Mouse (Mus musculus): ENCODE results near the gene Zdhhc12.

The Zdhhc12 gene

DNA sequence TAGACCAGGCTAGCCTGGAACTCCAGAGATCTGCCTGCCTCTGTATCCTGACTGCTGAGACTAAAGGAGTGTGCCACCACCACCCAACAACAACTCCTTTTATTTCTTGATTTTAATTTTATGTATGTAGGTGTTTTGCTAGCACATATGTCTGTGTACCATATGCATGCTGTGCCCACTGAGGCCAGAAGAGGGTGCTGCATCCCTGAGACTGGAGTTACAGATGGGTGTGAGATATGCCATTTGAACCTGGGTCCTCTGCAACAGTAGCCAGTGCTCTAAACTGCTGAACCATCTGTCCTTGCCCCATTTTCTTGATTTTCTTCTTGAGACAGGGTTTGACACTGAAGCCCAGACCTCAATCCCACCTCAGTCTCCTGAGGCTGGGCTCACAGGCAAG is 12.9 kb upstream of the Zdhhc12 start:
- no peak for DNase-seq (ENCODE audit: extremely low read depth, insufficient read length, low spot score)

DNA sequence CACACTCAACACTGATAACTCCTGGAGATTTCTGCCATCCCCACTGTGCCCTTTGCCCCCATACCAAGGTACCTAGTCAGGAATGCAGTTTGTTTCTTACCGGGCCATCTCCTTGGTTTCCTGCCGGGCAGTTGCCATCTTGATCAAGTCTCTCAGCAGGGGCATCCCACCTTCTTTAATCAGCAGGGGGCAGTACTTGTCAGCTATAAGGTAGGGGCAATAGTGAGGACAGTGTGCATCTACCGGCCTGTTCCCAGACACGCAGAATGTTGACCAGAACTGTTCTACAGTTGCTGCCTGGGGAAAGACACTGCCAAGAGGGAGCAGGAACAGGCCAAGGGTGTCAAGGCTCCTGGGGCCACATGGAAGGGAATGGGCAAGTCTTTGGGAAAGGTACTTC is 6.8 kb upstream of the Zdhhc12 start:
- no peak for DNase-seq (ENCODE audit: extremely low read depth, insufficient read length, low spot score)

DNA sequence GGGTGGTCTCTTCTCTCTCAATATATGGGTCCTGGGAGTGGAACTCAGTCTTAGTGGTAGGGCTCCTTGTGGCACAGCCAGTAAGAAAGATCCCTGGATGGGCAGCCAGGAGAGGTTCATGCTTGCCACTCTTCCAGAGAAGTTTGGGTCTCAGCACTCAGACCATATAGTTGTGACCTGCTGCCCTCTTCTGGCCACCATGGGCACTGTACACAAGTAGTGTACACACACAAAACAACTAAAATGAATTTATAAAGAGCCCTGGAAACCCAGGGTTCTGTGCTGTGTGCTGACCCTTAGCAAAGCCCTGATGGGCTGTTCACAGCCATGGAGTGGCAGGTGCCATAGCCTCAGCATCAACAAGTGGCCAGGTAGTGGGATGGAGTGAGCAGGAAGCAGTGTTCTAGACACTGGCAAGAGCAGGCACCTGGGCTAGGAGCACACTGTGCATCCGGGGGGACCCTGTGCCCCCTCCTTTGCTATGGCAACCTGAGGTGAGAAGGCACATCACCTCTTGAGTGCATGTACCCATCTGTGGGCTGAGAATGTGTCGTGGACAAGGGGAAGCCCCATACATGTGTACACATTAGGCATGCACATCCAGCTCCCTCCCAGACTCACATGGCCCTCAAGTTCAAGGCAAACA is 2.6 kb upstream of the Zdhhc12 start:
- no peak for DNase-seq (ENCODE audit: extremely low read depth, insufficient read length, low spot score)

DNA sequence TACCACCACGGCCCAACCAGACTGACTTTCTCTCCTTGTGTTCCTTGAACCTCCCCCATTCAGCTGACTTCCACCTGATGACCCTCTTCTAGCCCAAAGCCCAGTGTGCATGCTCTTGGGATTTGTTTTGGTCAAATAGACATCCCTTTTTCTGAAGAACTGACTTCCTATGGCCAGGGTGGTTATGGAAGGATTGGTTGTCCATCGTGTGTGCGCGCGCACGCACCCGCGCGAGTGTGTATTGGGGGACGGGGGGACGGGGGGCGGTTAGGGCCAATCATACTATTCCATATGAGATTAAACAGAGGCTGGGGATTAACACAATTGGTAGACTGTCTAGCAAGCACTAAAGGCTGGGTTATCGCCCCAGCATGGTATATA is 750 bp upstream of the Zdhhc12 start:
- DNase-seq (ENCODE audit: extremely low read depth, insufficient read length, low spot score): peak; percentile 57

GRCm38 (mm10) chr2:30092280-30092918 is 1.0 kb downstream of the Zdhhc12 start:
- no peak for DNase-seq (ENCODE audit: extremely low read depth, insufficient read length, low spot score)

DNA sequence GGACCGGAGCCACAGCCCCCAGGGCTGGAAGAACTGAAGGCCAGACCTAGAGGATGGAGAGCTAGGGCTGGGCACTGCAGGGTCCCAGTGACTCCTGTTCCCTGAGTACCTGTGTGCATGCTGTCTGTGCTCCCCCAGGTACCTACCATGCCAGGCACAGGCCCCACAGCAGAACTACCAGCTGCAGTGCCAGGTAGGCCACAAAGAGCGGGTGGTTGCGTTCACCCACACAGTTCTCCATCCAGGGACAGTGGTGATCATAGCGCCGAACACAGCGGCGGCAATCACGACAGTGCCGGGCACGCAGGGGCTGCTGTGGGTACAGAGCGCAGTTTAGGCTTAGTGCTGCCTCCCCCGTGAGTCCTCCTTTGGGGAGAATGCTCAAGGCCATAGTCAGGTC is 1.9 kb downstream of the Zdhhc12 start:
- no peak for DNase-seq (ENCODE audit: extremely low read depth, insufficient read length, low spot score)

DNA sequence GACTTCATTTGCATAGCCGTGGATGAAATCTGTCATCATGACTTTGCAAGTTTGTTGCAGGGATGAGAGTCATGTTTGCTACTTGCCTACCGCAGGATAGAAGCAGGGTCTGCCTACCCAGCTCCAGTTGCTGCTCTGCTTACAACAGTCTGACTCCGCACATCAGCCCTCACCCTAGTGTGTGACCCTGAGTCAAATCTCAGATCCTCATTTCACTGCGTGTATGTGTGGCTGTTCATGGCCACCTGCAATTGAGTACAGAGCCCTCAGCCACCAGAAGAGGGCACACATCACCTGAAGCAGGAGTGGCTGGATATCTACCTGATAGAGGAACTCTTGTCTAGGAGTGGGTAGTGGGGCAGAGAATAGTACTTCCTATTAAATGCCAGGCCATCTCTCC is 6.1 kb downstream of the Zdhhc12 start:
- DNase-seq (ENCODE audit: extremely low read depth, insufficient read length, low spot score): no peak

DNA sequence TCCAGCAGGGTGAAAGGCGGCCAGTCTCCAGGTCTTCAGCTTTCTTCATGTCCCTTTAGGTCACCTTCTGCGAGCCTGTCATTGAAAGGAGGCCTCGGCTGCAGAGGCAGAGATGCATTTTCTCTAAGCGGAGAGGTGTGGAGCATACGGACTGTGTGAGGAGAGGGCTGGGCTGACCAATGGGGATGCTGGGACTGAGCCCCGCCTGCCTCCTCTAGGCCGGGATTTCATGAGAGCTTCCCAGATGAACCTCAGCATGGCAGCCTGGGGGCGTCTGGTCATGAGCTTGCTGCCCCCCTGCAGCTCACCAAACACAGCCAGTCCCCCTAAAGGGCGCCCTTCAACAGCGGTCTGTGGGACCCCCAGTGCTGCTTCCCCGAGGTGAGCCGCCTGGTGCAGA is 8.8 kb downstream of the Zdhhc12 start:
- no peak for DNase-seq (ENCODE audit: extremely low read depth, insufficient read length, low spot score)

GRCm38 (mm10) chr2:30084113-30084512 is 9.3 kb downstream of the Zdhhc12 start:
- no peak for DNase-seq (ENCODE audit: extremely low read depth, insufficient read length, low spot score)

DNA sequence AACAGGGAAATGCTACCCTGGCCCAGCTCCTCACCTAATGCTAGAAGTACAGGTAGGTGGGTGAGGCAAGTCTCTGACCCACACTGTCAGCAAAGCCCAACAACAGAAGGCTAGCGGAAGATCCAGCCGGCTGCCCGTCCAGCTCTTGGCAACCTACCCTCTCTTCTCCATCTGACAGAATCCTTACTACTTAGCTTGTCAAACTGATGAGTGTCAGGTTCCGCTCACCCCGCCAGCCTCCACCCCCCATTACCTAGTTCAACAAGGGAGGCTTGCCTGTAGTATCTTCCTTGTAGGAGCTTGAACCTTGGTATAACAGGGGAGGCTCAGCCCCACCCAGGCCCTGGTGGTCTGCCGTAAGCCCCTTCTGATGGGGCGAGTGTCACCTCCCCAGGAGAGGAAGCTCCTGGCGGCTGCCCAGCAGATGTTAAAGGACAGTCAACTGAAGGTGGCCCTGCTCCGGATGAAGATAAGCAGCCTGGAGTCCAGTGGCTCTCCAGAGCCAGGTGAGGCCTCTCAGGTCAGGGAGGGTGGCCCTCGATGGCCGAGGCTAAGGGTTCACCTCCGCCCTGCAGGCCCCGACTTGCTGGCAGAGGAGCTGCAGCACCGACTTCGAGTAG is 13.2 kb downstream of the Zdhhc12 start:
- DNase-seq (ENCODE audit: extremely low read depth, insufficient read length, low spot score): no peak

DNA sequence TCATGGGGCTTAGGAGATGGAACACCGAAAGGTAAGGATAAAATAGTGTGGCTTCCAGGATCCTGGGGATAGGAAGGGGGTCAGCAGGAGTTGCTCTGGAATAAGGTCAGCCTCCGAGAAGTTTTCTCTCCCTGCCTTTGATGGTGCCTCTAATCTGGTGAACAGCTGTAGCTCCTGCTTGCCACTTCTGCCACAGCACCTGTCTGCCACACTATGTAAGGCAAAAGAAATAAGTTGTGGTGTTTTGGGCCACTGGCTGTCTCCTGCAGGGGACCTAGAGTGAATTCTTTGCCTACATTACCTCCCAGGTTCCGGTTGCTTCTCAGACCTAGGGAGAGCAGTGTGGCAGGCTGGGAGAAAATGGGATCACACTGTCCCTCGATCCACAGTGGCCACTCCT is 14.7 kb downstream of the Zdhhc12 start:
- DNase-seq (ENCODE audit: extremely low read depth, insufficient read length, low spot score): no peak

DNA sequence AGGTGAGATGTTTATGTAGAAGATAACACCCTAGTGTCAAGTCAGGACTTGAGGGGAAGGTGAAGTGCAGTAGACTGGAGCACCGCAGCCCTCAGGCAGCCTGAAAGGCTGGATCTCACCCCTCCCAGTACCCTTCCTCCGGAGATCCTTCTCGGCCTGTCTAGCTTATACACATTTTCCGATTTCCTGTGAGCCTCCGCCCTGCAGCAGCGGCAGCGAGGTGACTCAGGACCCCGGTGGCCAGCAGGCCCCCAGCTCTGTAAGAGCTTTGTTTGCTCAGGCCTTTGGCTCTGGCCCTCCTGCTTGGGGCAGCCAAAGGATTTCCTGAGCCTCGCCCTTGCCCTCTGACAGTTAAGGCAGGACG is 15.1 kb downstream of the Zdhhc12 start:
- DNase-seq (ENCODE audit: extremely low read depth, insufficient read length, low spot score): peak; percentile 77

DNA sequence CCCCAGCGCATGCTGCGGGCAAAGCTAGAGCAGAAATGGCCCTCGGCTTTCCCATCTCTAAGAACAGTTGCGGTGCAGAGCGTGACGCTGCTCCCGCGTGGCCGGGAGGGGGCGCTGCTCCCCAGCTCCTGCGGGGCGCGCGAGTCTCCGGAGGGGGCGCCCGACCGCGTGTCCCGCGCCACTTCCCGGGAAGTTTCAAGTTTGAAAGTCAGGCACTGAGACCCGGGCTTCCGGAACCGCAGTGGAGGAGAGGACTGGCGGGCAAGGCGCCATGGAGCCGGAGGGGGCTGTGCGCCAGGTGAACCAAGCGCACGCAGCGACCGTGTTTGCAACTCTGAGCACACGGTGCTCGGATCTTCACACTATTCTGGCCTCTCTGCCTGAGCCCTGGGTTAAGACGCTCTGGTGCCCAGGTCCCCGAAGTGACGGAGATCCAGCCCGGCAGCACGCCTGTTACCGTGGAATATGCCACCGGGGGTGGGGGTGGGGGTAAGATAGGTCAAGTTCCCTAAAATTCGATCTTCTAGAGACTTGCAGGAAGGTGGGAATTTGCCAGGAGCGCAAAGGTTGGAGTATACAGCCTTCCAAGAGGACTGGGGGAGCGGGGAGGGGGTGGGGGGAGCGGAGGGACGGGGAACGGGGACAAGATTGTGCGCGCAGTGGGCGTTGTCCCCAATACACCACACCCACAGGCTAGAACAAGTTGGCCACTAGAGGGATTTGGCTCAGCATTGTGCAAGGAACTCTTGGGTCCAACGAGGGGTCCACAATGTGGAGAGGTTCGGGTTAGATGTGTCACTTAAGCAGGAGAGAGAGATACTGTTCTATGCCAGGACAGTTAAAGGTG is 15.7 kb downstream of the Zdhhc12 start, which contains the start of gene Pkn3:
TSS of gene Pkn3 (plus strand) at position 183 of the 847 bp plus-strand sequence.
- peak; percentile 93 for DNase-seq (ENCODE audit: extremely low read depth, insufficient read length, low spot score)

DNA sequence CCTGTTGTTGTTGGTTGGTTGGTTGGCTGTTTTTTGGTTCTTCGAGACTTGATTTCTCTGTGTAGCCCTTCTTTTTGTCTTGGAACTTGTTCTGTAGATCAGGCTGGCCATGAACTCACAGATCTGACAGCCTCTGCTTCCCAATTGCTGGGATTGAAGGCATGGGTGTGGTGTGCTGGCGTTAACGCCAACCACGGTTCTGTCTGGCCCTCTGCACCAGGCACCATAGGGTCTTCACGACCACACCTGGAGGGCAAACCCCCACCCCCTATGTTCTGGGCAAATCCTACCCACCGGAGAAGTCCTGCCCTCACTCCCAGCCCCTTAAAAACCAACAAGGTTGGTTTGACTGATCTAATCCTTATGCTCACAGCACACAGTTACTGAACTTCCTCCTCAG is 16.5 kb downstream of the Zdhhc12 start:
- DNase-seq (ENCODE audit: extremely low read depth, insufficient read length, low spot score): no peak

DNA sequence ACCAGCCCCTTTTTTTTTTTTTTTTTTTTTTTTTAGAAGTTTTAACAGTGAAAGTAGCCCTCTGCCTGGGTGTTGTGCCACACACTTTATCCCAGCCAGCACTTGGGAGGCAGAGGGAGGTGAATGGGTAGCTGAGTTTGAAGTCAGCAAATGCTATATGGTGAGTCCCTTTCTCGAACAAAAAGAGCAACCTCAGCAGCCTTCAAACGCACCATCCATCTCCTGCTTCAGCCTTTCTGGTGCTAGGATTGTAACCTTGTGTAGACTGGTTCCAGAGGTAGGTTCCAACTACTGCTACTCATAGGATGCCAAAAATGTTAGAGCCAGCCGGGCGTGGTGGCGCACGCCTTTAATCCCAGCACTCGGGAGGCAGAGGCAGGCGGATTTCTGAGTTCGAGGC is 17.0 kb downstream of the Zdhhc12 start:
- no peak for DNase-seq (ENCODE audit: extremely low read depth, insufficient read length, low spot score)

DNA sequence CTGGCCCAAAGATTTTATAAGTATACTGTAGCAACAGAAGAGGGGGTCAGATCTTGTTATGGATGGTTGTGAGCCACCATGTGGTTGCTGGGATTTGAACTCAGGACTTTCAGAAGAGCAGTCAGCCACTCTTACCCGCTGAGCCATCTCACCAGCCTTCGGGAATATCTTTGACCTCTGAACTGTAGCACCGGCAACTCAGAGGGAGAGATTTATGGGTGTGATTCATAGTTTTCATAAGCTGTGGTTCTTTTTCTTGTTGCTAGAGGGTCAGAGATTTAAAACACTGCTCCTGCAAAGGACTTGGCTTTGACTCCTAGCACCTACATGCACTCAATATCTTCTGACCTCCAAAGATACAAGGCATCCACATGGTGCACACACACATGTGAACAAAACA is 17.8 kb downstream of the Zdhhc12 start:
- no peak for DNase-seq (ENCODE audit: extremely low read depth, insufficient read length, low spot score)

- DNase-seq (ENCODE audit: extremely low read depth, insufficient read length, low spot score): no peak
These were observed 20.2 kb downstream of the Zdhhc12 start for GRCm38 (mm10) chr2:30073285-30073684.

DNA sequence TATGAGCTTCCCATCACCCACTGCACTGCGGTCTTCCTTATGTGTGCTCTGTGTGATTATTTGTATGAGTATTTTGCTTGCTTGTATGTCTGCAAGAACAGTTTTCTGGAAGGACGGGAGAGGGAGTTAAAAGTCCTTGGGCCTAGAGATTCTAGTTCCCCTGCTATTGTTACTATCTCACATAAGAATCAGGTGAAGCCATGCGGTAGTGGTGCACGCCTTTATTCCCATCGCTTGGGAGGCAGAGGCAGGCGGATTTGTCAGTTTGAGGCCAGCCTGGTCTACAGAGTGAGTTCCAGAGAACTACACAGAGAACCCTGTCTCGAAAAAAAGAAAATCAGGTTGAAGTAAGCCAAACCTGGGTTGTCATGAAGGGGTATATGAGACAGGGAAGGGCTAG is 20.6 kb downstream of the Zdhhc12 start:
- DNase-seq (ENCODE audit: extremely low read depth, insufficient read length, low spot score): no peak

DNA sequence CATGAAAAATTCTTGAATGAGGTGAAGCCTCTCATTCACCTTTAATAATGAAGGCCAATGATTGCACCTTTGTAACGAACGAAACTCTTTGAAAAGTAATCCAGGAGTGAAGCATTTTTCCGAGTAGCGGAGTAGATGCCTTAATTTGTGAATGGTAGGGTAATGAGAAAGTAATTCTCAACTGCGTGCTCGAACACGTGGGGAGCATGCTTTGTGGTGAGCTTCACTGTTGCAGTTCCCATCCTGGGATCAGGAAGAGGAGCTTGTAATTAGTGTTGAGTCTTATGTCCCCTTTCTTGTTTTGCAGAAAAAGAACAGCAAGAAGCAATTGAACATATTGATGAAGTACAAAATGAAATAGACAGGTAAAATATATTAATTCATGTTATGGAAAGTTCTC is 25.5 kb downstream of the Zdhhc12 start:
- DNase-seq (ENCODE audit: extremely low read depth, insufficient read length, low spot score): no peak

- peak; percentile 54 for DNase-seq (ENCODE audit: extremely low read depth, insufficient read length, low spot score)
These were observed 26.2 kb downstream of the Zdhhc12 start for GRCm38 (mm10) chr2:30067031-30067888.
